Mouse (Mus musculus): Measurements from ENCODE around the gene Ugt1a6a. TPM values are rescaled to one million over a fixed set of nuclear protein-coding genes. Genes with fewer than 3 reads are reported as not detected.
"Not testable (repeated sequence)": the region's sequence is repeated elsewhere in the genome, so short reads cannot be mapped to it uniquely, and the experiment has no call there.

Ugt1a6a gene
- polyA plus RNA-seq, 1 experiment from 2014 or later = 0.48 TPM

DNA sequence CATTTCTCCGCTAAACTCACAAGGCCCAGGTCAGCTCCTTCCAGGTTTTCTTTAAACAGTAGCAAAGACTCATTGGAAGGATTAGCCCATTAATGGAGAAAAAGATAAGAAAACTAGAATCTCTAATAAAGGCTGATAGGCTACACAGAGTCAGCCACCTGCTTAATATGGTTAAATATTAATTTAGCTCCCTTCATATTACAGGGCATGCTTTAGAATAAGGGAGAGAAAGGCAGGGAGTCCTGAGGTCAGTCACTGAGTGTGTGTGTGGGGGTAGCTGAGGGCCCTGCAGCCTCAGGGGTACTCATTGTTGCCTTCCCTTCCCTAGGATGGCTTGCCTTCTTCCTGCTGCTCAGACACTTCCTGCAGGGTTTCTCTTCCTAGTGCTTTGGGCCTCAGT is 3.5 kb downstream of the Ugt1a6a start:
- ATAC-seq (replicated peaks; ENCODE audit: insufficient number of reproducible peaks, low FRiP score, low TSS enrichment, low read depth) (no peak), DNase-seq (ENCODE audit: low spot score) (no peak)
- H3K27me3 ChIP-seq (ENCODE audit: control insufficient read depth, insufficient read depth, low read length) = no peaks in the 10 kb centered on the region
- H3K9ac ChIP-seq (replicated peaks; ENCODE audit: low read length) = no peak overlapping the region
- 84% methylated on average over 1 of the region's 1 CpGs for WGBS
- no peaks in the 10 kb centered on the region for H3K4me1 ChIP-seq (ENCODE audit: control insufficient read depth, insufficient read depth, low read length)
- H3K4me2 ChIP-seq (ENCODE audit: low read depth, low read length) = no peak overlapping the region
- no peak overlapping the region for H3K27ac ChIP-seq (replicated peaks; ENCODE audit: low read depth, low read length)
- H3K4me3 ChIP-seq (ENCODE audit: low read depth, low read length) = no peak overlapping the region
- H3K36me3 ChIP-seq (replicated peaks; ENCODE audit: control insufficient read depth, insufficient read depth, low read depth, low read length) = no peaks in the 10 kb centered on the region
- no peaks in the 10 kb centered on the region for H3K9me3 ChIP-seq (replicated peaks; ENCODE audit: control insufficient read depth, low read length)

DNA sequence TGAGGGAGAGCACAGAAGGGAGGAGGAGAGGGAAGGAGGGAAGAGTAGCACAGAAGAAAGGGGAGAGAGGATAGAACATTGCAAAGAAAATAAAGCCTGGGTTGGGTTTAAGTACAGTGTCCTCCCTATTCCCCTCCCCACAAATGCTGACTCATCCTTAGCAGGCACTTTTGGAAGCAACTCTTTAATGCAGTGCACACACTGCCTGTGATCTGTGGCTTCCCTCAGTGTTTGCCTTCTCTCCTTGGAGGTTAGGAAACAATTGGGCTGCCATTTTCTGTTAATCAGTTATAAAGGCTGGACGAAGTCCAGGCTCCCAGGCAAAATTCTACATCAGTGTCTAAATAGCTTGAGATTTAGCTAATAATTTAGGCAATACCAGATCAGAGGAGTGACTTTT is 5.9 kb downstream of the Ugt1a6a start:
- not testable (repeated sequence) for DNase-seq (ENCODE audit: low spot score); H3K27ac ChIP-seq (replicated peaks; ENCODE audit: low read depth, low read length); H3K9ac ChIP-seq (replicated peaks; ENCODE audit: low read length); H3K36me3 ChIP-seq (replicated peaks; ENCODE audit: control insufficient read depth, insufficient read depth, low read depth, low read length); ATAC-seq (replicated peaks; ENCODE audit: insufficient number of reproducible peaks, low FRiP score, low TSS enrichment, low read depth); H3K4me2 ChIP-seq (ENCODE audit: low read depth, low read length); H3K9me3 ChIP-seq (replicated peaks; ENCODE audit: control insufficient read depth, low read length); H3K27me3 ChIP-seq (ENCODE audit: control insufficient read depth, insufficient read depth, low read length); H3K4me1 ChIP-seq (ENCODE audit: control insufficient read depth, insufficient read depth, low read length); H3K4me3 ChIP-seq (ENCODE audit: low read depth, low read length)
- 62% methylated on average over 1 of the region's 1 CpGs for WGBS

DNA sequence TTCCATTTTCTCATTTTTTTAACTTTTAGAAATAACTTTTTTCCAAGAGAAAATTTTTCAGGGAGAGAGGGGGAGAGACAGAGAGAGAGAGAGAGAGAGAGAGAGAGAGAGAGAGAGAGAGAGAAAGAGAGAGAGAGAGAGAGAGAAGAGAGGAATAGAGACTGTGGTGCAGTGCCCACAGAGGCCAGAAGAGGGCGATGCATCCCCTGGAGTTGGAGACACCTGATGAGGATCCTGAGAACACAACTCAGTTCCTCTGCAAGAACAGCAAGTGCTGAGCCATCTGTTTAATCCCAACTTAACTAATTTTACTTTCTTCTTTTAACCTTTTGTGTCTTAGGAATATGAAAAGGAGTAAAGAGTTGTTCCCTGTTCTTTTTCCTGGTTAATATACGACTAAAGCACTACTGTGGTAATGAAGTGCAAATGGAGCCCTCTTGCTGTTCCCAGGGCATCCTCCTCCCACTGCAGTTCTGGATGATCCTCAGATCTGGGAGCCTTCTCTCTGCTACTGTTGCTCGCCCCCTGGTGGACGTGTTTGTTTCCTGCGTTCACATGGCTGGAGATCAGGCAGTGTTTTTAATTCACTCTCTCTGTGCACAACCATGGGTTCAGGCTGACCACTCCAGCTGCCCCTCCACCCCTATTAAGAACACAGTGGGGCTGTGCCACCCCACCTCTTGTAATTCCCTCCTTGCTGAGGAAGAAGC is 9.5 kb downstream of the Ugt1a6a start:
- H3K27ac ChIP-seq (replicated peaks; ENCODE audit: low read depth, low read length); H3K4me2 ChIP-seq (ENCODE audit: low read depth, low read length); H3K4me1 ChIP-seq (ENCODE audit: control insufficient read depth, insufficient read depth, low read length); H3K4me3 ChIP-seq (ENCODE audit: low read depth, low read length); H3K36me3 ChIP-seq (replicated peaks; ENCODE audit: control insufficient read depth, insufficient read depth, low read depth, low read length); ATAC-seq (replicated peaks; ENCODE audit: insufficient number of reproducible peaks, low FRiP score, low TSS enrichment, low read depth); H3K9me3 ChIP-seq (replicated peaks; ENCODE audit: control insufficient read depth, low read length); H3K9ac ChIP-seq (replicated peaks; ENCODE audit: low read length); H3K27me3 ChIP-seq (ENCODE audit: control insufficient read depth, insufficient read depth, low read length): not testable (repeated sequence)
- DNase-seq (ENCODE audit: low spot score) = peak; percentile 37
- 5% methylated on average over 4 of the region's 5 CpGs for WGBS

DNA sequence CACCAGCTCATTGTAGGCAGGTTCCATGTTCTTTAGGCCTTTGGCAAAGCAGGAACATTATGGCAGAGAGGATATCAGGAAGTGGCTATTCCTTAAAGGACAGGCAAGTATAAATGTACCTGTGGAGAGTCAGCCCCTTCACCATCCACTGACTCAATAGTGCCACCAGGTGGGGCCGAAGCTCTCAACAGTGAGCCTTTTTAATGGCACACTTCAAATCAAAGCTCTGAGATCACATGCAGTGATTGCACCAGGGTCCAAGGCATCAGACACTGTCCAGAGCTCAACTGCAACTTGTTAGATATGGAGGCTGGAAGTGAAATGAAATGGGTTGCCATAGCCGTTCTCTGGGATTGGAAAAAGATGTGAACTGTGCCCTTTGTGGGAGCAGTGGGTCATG is 10.7 kb downstream of the Ugt1a6a start:
- not testable (repeated sequence) for H3K4me3 ChIP-seq (ENCODE audit: low read depth, low read length); ATAC-seq (replicated peaks; ENCODE audit: insufficient number of reproducible peaks, low FRiP score, low TSS enrichment, low read depth); H3K36me3 ChIP-seq (replicated peaks; ENCODE audit: control insufficient read depth, insufficient read depth, low read depth, low read length); H3K27ac ChIP-seq (replicated peaks; ENCODE audit: low read depth, low read length); H3K27me3 ChIP-seq (ENCODE audit: control insufficient read depth, insufficient read depth, low read length); H3K9me3 ChIP-seq (replicated peaks; ENCODE audit: control insufficient read depth, low read length); DNase-seq (ENCODE audit: low spot score); H3K4me2 ChIP-seq (ENCODE audit: low read depth, low read length); H3K4me1 ChIP-seq (ENCODE audit: control insufficient read depth, insufficient read depth, low read length); H3K9ac ChIP-seq (replicated peaks; ENCODE audit: low read length)
- WGBS = 59% methylated on average over 2 of the region's 2 CpGs

DNA sequence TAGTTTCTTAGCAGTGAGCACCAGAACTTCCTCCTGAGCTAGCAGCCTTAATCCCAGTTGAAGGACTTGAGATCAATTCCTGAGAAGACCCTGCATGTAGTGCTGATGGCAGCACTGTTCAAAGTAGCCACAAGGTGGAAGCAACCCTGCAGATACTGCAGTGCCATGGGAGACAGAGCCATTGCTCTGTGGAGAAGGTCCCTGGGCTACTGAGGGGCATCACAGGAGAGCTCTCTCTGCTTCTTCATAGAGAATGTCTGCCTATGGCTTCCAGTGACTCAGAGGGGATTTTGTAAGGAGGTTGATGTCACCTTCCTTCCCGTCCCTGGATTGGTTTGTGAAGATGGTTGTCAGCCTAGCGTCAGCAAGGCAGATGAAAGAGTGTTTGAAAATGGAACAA is 15.5 kb downstream of the Ugt1a6a start:
- 74% methylated on average over 2 of the region's 2 CpGs for WGBS

DNA sequence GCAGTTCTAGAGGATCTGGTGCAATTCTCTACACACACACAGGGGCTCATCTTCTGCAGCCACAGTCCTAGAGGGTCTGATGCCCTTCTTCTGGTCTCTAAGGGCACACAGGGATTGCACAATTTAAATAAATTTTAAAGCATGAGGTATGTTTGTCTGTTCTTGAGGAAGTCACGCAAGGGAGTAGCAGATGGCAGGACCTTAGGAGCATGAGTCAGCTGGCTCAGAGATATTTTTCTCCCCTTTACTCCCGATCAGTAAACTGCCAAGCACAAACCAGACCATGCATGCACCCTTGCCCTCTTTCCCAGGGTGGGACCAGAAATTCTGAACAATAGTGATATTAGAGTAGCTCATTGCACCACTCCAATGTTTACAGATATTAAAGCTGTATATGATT is 23.8 kb downstream of the Ugt1a6a start:
- no peak for ATAC-seq (replicated peaks; ENCODE audit: insufficient number of reproducible peaks, low FRiP score, low TSS enrichment, low read depth)
- 86% methylated on average over 2 of the region's 2 CpGs for WGBS

More for the DNA sequence above, 15.5 kb downstream of the Ugt1a6a start:
- H3K27me3 ChIP-seq (ENCODE audit: control insufficient read depth, insufficient read depth, low read length); H3K36me3 ChIP-seq (replicated peaks; ENCODE audit: control insufficient read depth, insufficient read depth, low read depth, low read length); H3K4me1 ChIP-seq (ENCODE audit: control insufficient read depth, insufficient read depth, low read length); ATAC-seq (replicated peaks; ENCODE audit: insufficient number of reproducible peaks, low FRiP score, low TSS enrichment, low read depth); H3K9me3 ChIP-seq (replicated peaks; ENCODE audit: control insufficient read depth, low read length); H3K4me2 ChIP-seq (ENCODE audit: low read depth, low read length); H3K4me3 ChIP-seq (ENCODE audit: low read depth, low read length); DNase-seq (ENCODE audit: low spot score); H3K27ac ChIP-seq (replicated peaks; ENCODE audit: low read depth, low read length); H3K9ac ChIP-seq (replicated peaks; ENCODE audit: low read length): not testable (repeated sequence)

DNA sequence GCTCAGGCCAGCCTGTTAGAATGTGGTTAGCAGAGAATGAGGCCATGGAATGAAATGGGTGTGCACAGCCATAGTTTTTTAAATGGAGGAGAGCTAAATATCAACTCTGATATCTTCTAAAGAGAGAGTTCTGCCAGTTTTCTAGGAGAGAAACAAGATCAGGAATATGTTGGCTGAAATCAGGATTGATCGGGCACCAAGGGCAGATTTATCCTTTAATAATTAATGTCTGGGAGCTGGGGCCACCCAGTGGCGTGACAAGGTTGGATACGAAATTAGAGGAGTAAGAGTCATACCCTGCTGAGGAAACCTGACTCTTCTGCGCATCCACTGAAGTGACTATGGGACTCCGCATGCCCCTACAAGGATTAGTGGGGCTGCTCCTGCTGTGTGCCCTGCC is 31.1 kb downstream of the Ugt1a6a start, which contains the start of gene Ugt1a5:
Ugt1a5 (plus strand) TSS at position 302 of the 400 bp plus-strand sequence.
- Histone ChIP-seq H3K9ac (replicated peaks; ENCODE audit: low read length) (no peak within 1 kb of the TSS), H3K27me3 (ENCODE audit: control insufficient read depth, insufficient read depth, low read length) (no peaks in the 10 kb centered on the region), H3K4me3 (ENCODE audit: low read depth, low read length) (no peak within 1 kb of the TSS), H3K4me2 (ENCODE audit: low read depth, low read length) (no peak within 1 kb of the TSS), H3K4me1 (ENCODE audit: control insufficient read depth, insufficient read depth, low read length) (no peaks in the 10 kb centered on the region), H3K36me3 (replicated peaks; ENCODE audit: control insufficient read depth, insufficient read depth, low read depth, low read length) (no peaks in the 10 kb centered on the region), H3K27ac (replicated peaks; ENCODE audit: low read depth, low read length) (no peak within 1 kb of the TSS), H3K9me3 (replicated peaks; ENCODE audit: control insufficient read depth, low read length) (no peaks in the 10 kb centered on the region)
- DNase-seq (ENCODE audit: low spot score) (no peak), ATAC-seq (replicated peaks; ENCODE audit: insufficient number of reproducible peaks, low FRiP score, low TSS enrichment, low read depth) (no peak)
- 73% methylated on average over 5 of the region's 5 CpGs for WGBS

More for the DNA sequence above, 23.8 kb downstream of the Ugt1a6a start:
- no peaks in the 10 kb centered on the region for H3K36me3 ChIP-seq (replicated peaks; ENCODE audit: control insufficient read depth, insufficient read depth, low read depth, low read length)
- no peak overlapping the region for H3K4me2 ChIP-seq (ENCODE audit: low read depth, low read length)
- H3K4me3 ChIP-seq (ENCODE audit: low read depth, low read length) = no peak overlapping the region
- no peaks in the 10 kb centered on the region for H3K4me1 ChIP-seq (ENCODE audit: control insufficient read depth, insufficient read depth, low read length)
- H3K27me3 ChIP-seq (ENCODE audit: control insufficient read depth, insufficient read depth, low read length) = no peaks in the 10 kb centered on the region
- no peak overlapping the region for H3K9ac ChIP-seq (replicated peaks; ENCODE audit: low read length)
- H3K9me3 ChIP-seq (replicated peaks; ENCODE audit: control insufficient read depth, low read length) = no peaks in the 10 kb centered on the region
- H3K27ac ChIP-seq (replicated peaks; ENCODE audit: low read depth, low read length) = no peak overlapping the region
- DNase-seq (ENCODE audit: low spot score) = no peak

DNA sequence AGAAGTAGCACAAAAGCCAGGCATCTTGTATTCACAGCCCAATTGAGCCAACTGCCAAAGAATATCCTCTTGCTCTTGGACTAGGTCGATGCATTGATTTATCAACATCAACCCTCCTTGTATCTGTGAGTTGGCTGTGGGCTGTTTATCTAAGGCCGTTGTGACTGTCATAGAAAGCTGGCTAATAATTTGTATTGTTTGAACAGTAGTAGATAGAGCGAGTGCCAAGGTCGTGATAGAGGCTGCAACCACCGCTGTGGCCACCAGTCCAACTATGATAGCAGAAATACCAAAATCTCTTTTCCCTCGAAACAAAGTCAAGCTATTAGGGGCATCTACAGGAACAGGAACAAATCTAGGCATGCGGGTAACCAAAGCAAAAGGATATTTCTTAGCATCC is 37.6 kb downstream of the Ugt1a6a start:
- H3K9ac ChIP-seq (replicated peaks; ENCODE audit: low read length); H3K9me3 ChIP-seq (replicated peaks; ENCODE audit: control insufficient read depth, low read length); H3K4me2 ChIP-seq (ENCODE audit: low read depth, low read length); DNase-seq (ENCODE audit: low spot score); H3K27ac ChIP-seq (replicated peaks; ENCODE audit: low read depth, low read length); H3K4me3 ChIP-seq (ENCODE audit: low read depth, low read length); H3K36me3 ChIP-seq (replicated peaks; ENCODE audit: control insufficient read depth, insufficient read depth, low read depth, low read length); H3K27me3 ChIP-seq (ENCODE audit: control insufficient read depth, insufficient read depth, low read length); ATAC-seq (replicated peaks; ENCODE audit: insufficient number of reproducible peaks, low FRiP score, low TSS enrichment, low read depth); H3K4me1 ChIP-seq (ENCODE audit: control insufficient read depth, insufficient read depth, low read length): not testable (repeated sequence)
- 89% methylated on average over 5 of the region's 7 CpGs for WGBS

Data from embryonic facial prominence, embryonic 11.5 days (tissue).